Mouse (Mus musculus): Measurements from ENCODE around the gene Ccdc6.

- TF ChIP-seq CTCF (IDR thresholded peaks at IDR 0.05; ENCODE audit: extremely low read depth, insufficient read depth, low read length) (no peak), POLR2A (IDR thresholded peaks at IDR 0.05; ENCODE audit: extremely low read depth, insufficient read depth, low read length) (no peak)
Measured at GRCm38 (mm10) chr10:70183210-70184080, 86.5 kb downstream of the Ccdc6 start.

Data from cortical plate, adult 2 months (tissue).